Mouse (Mus musculus) hindbrain, postnatal 0 days (tissue): Measurements from ENCODE around the gene Ctrb1. TPM values are rescaled to one million over a fixed set of nuclear protein-coding genes. Genes with fewer than 3 reads are reported as not detected.
"Not testable (repeated sequence)": the region's sequence is repeated elsewhere in the genome, so short reads cannot be mapped to it uniquely, and the experiment has no call there.

Source experiments
- ATAC-seq: fragments of 200-750 bp; cut with Nextera tagmentation; 2 replicates; pipeline ENCODE4 v1.8.0; 2017; ENCODE audit warnings: mild to moderate bottlenecking, moderate TSS enrichment, moderate library complexity
- DNase-seq: peaks from one replicate; pipeline ENCODE4 v3.0.0-alpha.2; 2015; ENCODE audit warnings: low spot score
- H3K27ac ChIP-seq: fragments of 300-500 bp; sonication (generic); 2 replicates; pipeline ENCODE4 v1.5.1; 2014; ENCODE audit warnings: mild to moderate bottlenecking
- H3K27me3 ChIP-seq: fragments of 300-500 bp; sonication (generic); 2 replicates; pipeline ENCODE4 v1.6.1; 2014; ENCODE audit warnings: low read length, mixed read lengths; ENCODE audit not compliant: insufficient read depth
- H3K36me3 ChIP-seq: fragments of 300-500 bp; sonication (generic); 2 replicates; pipeline ENCODE4 v1.6.1; 2014; ENCODE audit warnings: low read length, mixed read lengths; ENCODE audit not compliant: insufficient read depth
- H3K4me1 ChIP-seq: fragments of 300-500 bp; sonication (generic); 2 replicates; pipeline ENCODE4 v1.6.1; 2014; ENCODE audit warnings: antibody characterized with exemption, low read length, mixed read lengths; ENCODE audit not compliant: insufficient read depth
- H3K4me2 ChIP-seq: fragments of 300-500 bp; sonication (generic); 2 replicates; pipeline ENCODE4 v1.6.1; 2014; ENCODE audit warnings: low read depth, mild to moderate bottlenecking, low read length, moderate library complexity, mixed read lengths
- H3K4me3 ChIP-seq: fragments of 300-500 bp; sonication (generic); 2 replicates; pipeline ENCODE4 v1.5.1; 2014; ENCODE audit warnings: low read length
- H3K9ac ChIP-seq: fragments of 300-500 bp; sonication (generic); replicated peaks from 2 replicates; pipeline ENCODE4 v1.6.1; 2014; ENCODE audit warnings: mild to moderate bottlenecking, low read length, moderate library complexity, mixed read lengths
- H3K9me3 ChIP-seq: fragments of 300-500 bp; sonication (generic); 2 replicates; pipeline ENCODE4 v1.6.1; 2016; ENCODE audit warnings: low read length, mixed read lengths
- CTCF ChIP-seq: IDR thresholded peaks from 2 replicates; pipeline ENCODE4 v1.5.1; 2016; ENCODE audit warnings: antibody characterized with exemption, control low read depth, low read depth
- WGBS: fragments of 180-500 bp; shearing (Covaris S2); extraction: QIAGEN DNeasy Blood & Tissue Kit; methylation state at CpG from one replicate; pipeline ENCODE4 v1.1.7; 2014; 5-methylcytosine and 5-hydroxymethylcytosine counted together
- polyA plus RNA-seq: library from polyadenylated mRNA; unstranded; fragments of >200 nt; fragmentation: Nextera tagmentation; extraction: Ambion mirVana; gene quantifications from 2 replicates; pipeline ENCODE4 v1.2.1, GENCODE M21; 2015
- total RNA-seq: library from RNA; depleted of rRNA; stranded (reverse); fragments of >200 nt; gene quantifications from 2 replicates; pipeline ENCODE4 v1.2.3, GENCODE M21; 2014

Gene Ctrb1
- total and polyA plus RNA-seq, 2 experiments from 2014 or later = not detected

DNA sequence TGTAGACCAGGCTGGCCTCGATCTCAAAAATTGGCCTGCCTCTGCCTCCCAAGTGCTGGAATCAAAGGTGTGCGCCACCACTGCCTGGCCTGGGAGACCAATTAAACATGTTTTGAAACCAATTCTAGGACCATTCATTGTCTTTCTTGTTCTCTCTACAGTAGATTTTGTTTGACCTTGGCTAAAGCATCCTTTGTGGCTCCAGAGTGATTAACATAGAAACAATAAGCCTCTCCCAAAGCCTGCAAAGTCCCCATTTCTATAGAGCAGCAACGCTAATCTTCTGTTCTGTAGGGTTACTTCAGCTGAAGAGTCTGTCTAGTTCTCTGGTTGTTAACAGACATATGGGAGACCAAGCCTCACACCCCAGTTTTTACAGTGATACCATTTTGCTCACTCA lies 40.2 kb downstream of the Ctrb1 start:
- ATAC-seq (no peak), DNase-seq (no peak)
- no peak for TF ChIP-seq CTCF
- Histone ChIP-seq H3K9me3 (no peaks in the 10 kb centered on the region), H3K4me2 (no peak overlapping the region), H3K36me3 (no peaks in the 10 kb centered on the region), H3K9ac (no peak overlapping the region), H3K27ac (no peak overlapping the region), H3K4me3 (no peak overlapping the region), H3K27me3 (no peaks in the 10 kb centered on the region), H3K4me1 (no peaks in the 10 kb centered on the region)
- 65% methylated on average over 3 of the region's 3 CpGs for WGBS

DNA sequence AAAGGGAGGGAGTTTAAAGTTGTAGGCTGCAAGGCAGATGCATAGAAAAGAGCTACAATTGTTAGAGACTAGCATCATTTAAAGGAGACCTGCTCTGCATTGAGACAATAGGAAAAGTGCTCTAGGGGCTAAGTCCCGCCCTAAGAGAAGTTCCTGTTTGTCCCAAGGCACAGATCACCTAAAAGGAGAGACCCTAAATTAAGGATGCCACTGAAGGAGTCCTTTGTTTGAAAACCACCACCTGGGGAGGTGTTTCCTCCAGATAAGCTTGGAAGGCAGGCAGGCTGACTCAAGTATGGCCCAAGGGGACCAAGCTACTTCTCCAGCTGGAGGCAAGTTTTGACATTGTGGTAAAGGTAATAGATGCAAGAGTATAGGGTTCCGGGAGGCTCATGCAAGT lies 42.0 kb downstream of the Ctrb1 start:
- 72% methylated on average over 2 of the region's 2 CpGs for WGBS
- no peak for TF ChIP-seq CTCF
- no peak for ATAC-seq

DNA sequence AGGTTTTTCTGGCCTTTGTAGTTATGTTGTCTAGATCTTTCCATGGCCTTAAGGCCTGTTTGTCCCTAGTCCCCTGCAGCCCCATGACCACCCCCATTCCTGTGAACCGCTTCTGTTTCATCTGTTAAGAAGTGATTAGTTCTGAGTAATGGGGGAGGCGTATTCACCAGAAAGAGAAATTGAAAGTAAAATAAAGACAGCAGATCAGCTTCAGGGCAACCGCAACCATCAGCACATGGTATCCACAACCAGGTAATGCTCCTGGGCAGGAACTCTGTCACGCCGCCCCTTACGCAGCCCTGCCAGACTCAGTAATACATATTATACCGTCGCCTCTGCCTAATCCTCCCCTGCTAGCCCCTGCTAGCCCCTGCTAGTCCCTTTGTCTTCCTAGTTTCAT lies 45.1 kb downstream of the Ctrb1 start:
- Histone ChIP-seq H3K27ac (no peak overlapping the region), H3K4me3 (no peak overlapping the region), H3K27me3 (no peaks in the 10 kb centered on the region), H3K9ac (no peak overlapping the region), H3K4me2 (no peak overlapping the region), H3K4me1 (no peaks in the 10 kb centered on the region), H3K36me3 (no peaks in the 10 kb centered on the region), H3K9me3 (no peaks in the 10 kb centered on the region)
- 95% methylated on average over 8 of the region's 8 CpGs for WGBS
- TF ChIP-seq CTCF = no peak
- ATAC-seq (no peak), DNase-seq (no peak)

More for the DNA sequence above, 42.0 kb downstream of the Ctrb1 start:
- Histone ChIP-seq H3K27me3 (no peaks in the 10 kb centered on the region), H3K4me1 (no peaks in the 10 kb centered on the region), H3K27ac (no peak overlapping the region), H3K9ac (no peak overlapping the region), H3K4me3 (no peak overlapping the region), H3K9me3 (no peaks in the 10 kb centered on the region), H3K4me2 (no peak overlapping the region), H3K36me3 (no peaks in the 10 kb centered on the region)
- DNase-seq = no peak

DNA sequence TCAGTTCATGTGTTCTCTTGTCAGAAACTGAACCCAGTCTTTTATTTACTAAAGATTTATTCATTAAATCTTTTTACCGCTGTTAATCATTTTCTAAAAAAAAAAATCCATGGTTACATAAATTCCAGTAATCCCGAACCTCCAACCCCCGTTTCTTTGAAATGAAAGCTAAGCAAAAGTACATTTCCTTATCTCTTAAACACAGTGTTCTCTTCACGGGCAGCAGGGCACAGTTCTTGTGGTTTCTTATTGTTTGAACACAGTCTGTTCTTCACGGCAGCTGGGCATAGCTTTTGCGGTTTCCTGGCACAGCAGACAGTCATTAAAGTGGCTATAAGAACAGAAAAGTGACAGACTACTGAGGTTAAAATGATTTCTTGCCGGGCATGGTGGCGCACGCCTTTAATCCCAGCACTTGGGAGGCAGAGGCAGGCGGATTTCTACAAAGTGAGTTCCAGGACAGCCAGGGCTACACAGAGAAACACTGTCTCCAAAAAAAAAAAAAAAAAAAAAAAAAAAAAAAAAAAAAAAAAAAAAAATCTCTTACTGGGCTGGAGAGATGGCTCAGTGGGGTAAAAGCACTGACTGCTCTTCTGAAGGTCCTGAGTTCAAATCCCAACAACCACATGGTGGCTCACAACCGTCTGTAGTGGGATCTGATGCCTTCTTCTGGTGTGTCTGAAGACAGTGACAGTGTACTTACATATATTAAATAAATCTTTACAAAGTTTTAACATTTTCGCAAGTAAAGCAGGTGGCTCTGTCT lies 46.3 kb downstream of the Ctrb1 start:
- H3K36me3 ChIP-seq, H3K4me1 ChIP-seq, ATAC-seq, DNase-seq, H3K9me3 ChIP-seq, H3K27me3 ChIP-seq: not testable (repeated sequence)
- Histone ChIP-seq H3K9ac (peak overlapping the region; percentile 96; the same call in 1 of the 2 replicates), H3K4me2 (peak overlapping the region; percentile 61), H3K27ac (peak overlapping the region; percentile 96), H3K4me3 (peak overlapping the region; percentile 93)
- WGBS = 55% methylated on average over 12 of the region's 12 CpGs

DNA sequence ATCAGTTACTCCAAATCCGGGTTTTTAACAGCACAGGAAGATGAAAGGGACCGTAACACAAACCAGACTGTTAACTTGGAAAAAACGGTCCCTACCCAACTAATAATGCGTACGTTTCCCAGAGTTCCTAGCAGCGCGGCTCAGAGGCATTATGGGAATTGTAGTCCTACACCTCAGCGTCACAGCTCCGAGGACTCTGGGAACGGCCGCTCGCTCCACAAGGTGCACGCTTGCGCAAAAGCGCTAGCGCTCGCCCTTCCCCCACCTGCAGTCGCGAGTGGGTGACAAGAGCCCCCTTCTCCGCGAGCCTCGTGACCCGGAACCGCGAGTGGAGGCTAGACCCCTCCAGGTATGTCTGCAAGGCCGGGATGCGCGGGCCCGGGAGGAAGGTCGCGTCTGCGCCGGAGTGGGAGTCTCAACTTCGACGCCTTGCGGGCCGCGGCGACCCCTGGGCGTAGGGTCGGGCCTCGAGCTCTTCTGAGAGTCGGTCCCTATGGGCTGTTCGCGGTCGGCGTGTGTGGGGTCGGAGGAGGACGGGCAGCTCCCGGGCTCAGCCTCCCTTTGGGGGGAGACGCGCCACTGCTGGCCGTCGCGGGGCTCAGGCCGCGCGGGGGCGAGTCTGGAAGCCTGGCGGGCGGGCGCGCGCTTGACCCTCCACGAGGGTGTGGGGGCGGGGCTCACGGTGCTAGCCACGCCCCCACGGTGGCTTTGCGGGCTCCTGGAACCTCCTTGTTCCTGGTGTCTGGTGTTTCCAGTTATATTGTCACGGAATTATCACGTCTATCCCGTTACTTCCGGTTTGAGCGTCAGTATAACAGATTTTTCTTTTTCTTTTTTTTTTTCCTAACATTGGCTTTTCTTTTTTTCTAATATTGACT lies 47.3 kb downstream of the Ctrb1 start, which contains the start of gene Zfp1:
Gene Zfp1 (plus strand): TSS at position 138 of the 878 bp plus-strand sequence.
- H3K4me1 ChIP-seq = no peaks in the 10 kb centered on the region
- peak within 1 kb of the TSS; percentile 61 for H3K4me2 ChIP-seq
- H3K9me3 ChIP-seq = no peaks in the 10 kb centered on the region
- under 1% methylated on average over 70 of the region's 75 CpGs for WGBS
- H3K27me3 ChIP-seq = no peaks in the 10 kb centered on the region
- no peaks in the 10 kb centered on the region for H3K36me3 ChIP-seq
- TF ChIP-seq CTCF = 0 out of 2 replicates have a peak, but pooled peaks have one; percentile 14
- H3K9ac ChIP-seq = peak within 1 kb of the TSS; percentile 96
- peak within 1 kb of the TSS; percentile 93 for H3K4me3 ChIP-seq
- DNase-seq (peak; percentile 98), ATAC-seq (peak; percentile 99)
- H3K27ac ChIP-seq = peak within 1 kb of the TSS; percentile 96

DNA sequence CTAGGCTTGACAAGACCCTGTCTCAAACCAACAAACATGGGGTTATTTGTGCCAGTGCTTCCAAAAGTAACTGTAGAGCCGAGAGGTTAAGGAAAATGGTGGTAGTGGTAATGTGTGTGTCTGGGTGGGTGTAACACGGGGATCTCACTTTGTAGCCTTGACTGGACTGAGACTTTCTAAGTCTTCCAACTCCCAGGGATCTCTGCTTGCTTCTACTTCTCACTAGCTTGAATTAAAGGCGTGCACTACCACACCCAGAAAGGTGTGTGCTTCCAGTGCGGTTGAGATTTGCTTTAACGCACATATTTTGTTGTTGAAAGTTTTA lies 47.9 kb downstream of the Ctrb1 start:
- H3K4me2 ChIP-seq = peak overlapping the region; percentile 61
- H3K9me3 ChIP-seq = no peaks in the 10 kb centered on the region
- peak overlapping the region; percentile 96 for H3K9ac ChIP-seq
- no peaks in the 10 kb centered on the region for H3K4me1 ChIP-seq
- H3K4me3 ChIP-seq = peak overlapping the region; percentile 93
- H3K27ac ChIP-seq = peak overlapping the region; percentile 96; the same call in 1 of the 2 replicates
- ATAC-seq (peak; percentile 21; the same call in 1 of the 2 replicates), DNase-seq (no peak)
- 11% methylated on average over 5 of the region's 5 CpGs for WGBS
- no peaks in the 10 kb centered on the region for H3K27me3 ChIP-seq
- H3K36me3 ChIP-seq = no peaks in the 10 kb centered on the region
- TF ChIP-seq CTCF = no peak
